Mouse (Mus musculus): Measurements from ENCODE around the gene Noct.
"Not testable (repeated sequence)": the region's sequence is repeated elsewhere in the genome, so short reads cannot be mapped to it uniquely, and the experiment has no call there.

DNA sequence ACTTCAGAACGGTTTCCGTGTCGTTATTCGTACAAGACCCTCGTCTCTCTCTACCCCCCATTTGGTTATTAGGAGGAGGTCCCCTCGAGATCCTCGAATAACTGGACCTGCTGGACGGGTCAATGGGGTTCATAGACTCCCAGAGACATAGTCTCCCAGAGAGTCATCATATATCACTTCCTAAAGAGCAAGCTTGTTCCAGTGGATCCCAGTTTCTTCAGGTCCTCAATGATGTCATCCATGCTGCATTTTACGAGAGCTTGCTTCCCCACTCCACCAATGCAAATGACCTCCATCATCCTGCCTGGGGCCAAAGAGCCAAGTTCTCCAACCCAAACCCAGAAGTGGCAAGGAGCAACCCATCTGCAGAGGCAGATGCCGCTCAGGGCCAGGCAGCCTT is 7.9 kb upstream of the Noct start:
- TF ChIP-seq CTCF, EP300 (IDR thresholded peaks at IDR 0.05; ENCODE audit: low read depth): not testable (repeated sequence)

All from heart, postnatal 0 days (tissue).